In genomic region chr11:82035356-82035755, GRCm38 (mm10) we compare ENCODE assay signal across 9 mouse cellular contexts. TPM values are rescaled to one million over a fixed set of nuclear protein-coding genes. Genes with fewer than 3 reads are reported as not detected.
DNase-seq lines count a peak whose midpoint lies in the region; ATAC-seq lines count a peak whose summit lies in the region.
"Had no signal": no experiment of that assay in that cellular context is flagged by ENCODE, and none has a peak within 500 bp of the region (broad histone marks: within the 10 kb centered on the region; RNA-seq: fewer than 3 reads in every experiment).

Ccl2 (plus strand) TSS chr11:82035571.

- H3K27ac ChIP-seq in liver, embryonic 11.5 days (ENCODE audit: low read depth, low read length), result no peak within 1 kb of the TSS
- H3K27ac ChIP-seq in liver, embryonic 16.5 days (ENCODE audit: low read length), result no peak within 1 kb of the TSS

- WGBS in liver, embryonic 11.5 days, result 31% methylated on average over 5 of the region's 5 CpGs
- WGBS in liver, embryonic 16.5 days (ENCODE audit: insufficient replicate concordance), result 32% methylated on average over 5 of the region's 5 CpGs

- H3K36me3 ChIP-seq in liver, embryonic 11.5 days (ENCODE audit: control insufficient read depth, insufficient read depth, low read length), result no peaks in the 10 kb centered on the region
- H3K36me3 ChIP-seq in liver, embryonic 16.5 days (ENCODE audit: control insufficient read depth, insufficient read depth), result no peaks in the 10 kb centered on the region

- no peak within 1 kb of the TSS for H3K4me2 ChIP-seq in liver, embryonic 11.5 days
- no peak within 1 kb of the TSS for H3K4me2 ChIP-seq in liver, embryonic 16.5 days (ENCODE audit: low read depth, low read length)

- H3K4me1 ChIP-seq in liver, embryonic 11.5 days (replicated peaks; ENCODE audit: control insufficient read depth, insufficient read depth, low read length), result no peaks in the 10 kb centered on the region
- H3K4me1 ChIP-seq in liver, embryonic 16.5 days (ENCODE audit: control insufficient read depth, low read depth, low read length), result no peaks in the 10 kb centered on the region
- H3K4me1 ChIP-seq: megakaryocyte, embryonic 14.5 days had no signal

- no peaks in the 10 kb centered on the region for H3K9me3 ChIP-seq in liver, embryonic 11.5 days (ENCODE audit: control insufficient read depth, low read length)
- no peaks in the 10 kb centered on the region for H3K9me3 ChIP-seq in liver, embryonic 16.5 days (replicated peaks; ENCODE audit: control insufficient read depth, low read length)
- H3K9me3 ChIP-seq: megakaryocyte, embryonic 14.5 days had no signal

- ATAC-seq in liver, embryonic 11.5 days (replicated peaks; ENCODE audit: low FRiP score), result no peak
- peak; percentile 41; the same call in 1 of the 2 replicates for ATAC-seq in liver, embryonic 16.5 days (ENCODE audit: low read depth)

- no peak within 1 kb of the TSS for H3K9ac ChIP-seq in liver, embryonic 11.5 days (ENCODE audit: low read depth, low read length)
- H3K9ac ChIP-seq in liver, embryonic 16.5 days (ENCODE audit: low read depth, low read length), result no peak within 1 kb of the TSS

- H3K27me3 ChIP-seq in liver, embryonic 11.5 days (replicated peaks; ENCODE audit: control insufficient read depth, insufficient read depth, low read length), result no peaks in the 10 kb centered on the region
- H3K27me3 ChIP-seq in liver, embryonic 16.5 days (ENCODE audit: control insufficient read depth, insufficient read depth, low read depth, low read length), result no peaks in the 10 kb centered on the region

- DNase-seq in liver, result peak; percentile 35
- no peak for DNase-seq in liver, embryonic 11.5 days (ENCODE audit: low spot score)
- peak; percentile 30 for DNase-seq in brain, embryonic 18.5 days (ENCODE audit: low read depth, low spot score)
- peak; percentile 78 for DNase-seq in gastrocnemius, postnatal 14 days
- peak; percentile 64 for DNase-seq in kidney, adult 9 months
- peak; percentile 71 to 74 for DNase-seq in right cerebral cortex, postnatal 10 days (ENCODE audit: low spot score in 2 of 2)
- DNase-seq in thymus, postnatal 10 days (ENCODE audit: low spot score in 2 of 2), result no peak

- intact Hi-C loops in gastrocnemius, postnatal 14 days (cut with DNase I; ENCODE audit: low total_unique reads), result no loop called here

- no peak within 1 kb of the TSS for H3K4me3 ChIP-seq in liver, embryonic 11.5 days (ENCODE audit: low read depth, low read length)
- no peak within 1 kb of the TSS for H3K4me3 ChIP-seq in liver, embryonic 16.5 days (ENCODE audit: low read depth, low read length)
- H3K4me3 ChIP-seq: megakaryocyte, embryonic 14.5 days had no signal

RNA-seq across cellular contexts. Expression of gene Ccl2, which starts in this region (rescaled TPM):
- polyA plus RNA-seq in liver, embryonic 11.5 days (2014; fragmentation: Nextera tagmentation; extraction: Ambion mirVana), result 1.4 and 1.8 TPM in 2 replicates
- 1 to 10 TPM in 1 of 2 experiments, under 1 TPM in 1; 0.29 to 1.1 TPM for total RNA-seq in gastrocnemius, postnatal 14 days (2021)
- polyA plus RNA-seq in liver, embryonic 16.5 days (2015; fragmentation: Nextera tagmentation; extraction: Ambion mirVana), result 0.78 and 1.2 TPM in 2 replicates

Comparison
In these comparisons a context has a peak if more than half of its experiments do, and no peak if none do; other contexts are left out.
1. DNase-seq: peak in liver (single experiment), brain, embryonic 18.5 days (single experiment), gastrocnemius, postnatal 14 days (single experiment), kidney, adult 9 months (single experiment) and right cerebral cortex, postnatal 10 days (2 of 2); none in liver, embryonic 11.5 days (single experiment) and thymus, postnatal 10 days (0 of 2).